Mouse (Mus musculus) heart, embryonic 11.5 days (tissue): ENCODE data around the gene Rfx4. TPM values are rescaled to one million over a fixed set of nuclear protein-coding genes. Genes with fewer than 3 reads are reported as not detected.

Source experiments
- ATAC-seq: fragments of 200-750 bp; cut with Nextera tagmentation; replicated peaks from 2 replicates; pipeline ENCODE4 v1.8.0; 2017; ENCODE audit warnings: moderate library complexity; ENCODE audit not compliant: insufficient number of reproducible peaks, low FRiP score, low TSS enrichment
- H3K27ac ChIP-seq: fragments of 300-500 bp; sonication (generic); 2 replicates; pipeline ENCODE4 v1.5.1; 2014; ENCODE audit warnings: mild to moderate bottlenecking, low read depth, low read length
- H3K27me3 ChIP-seq: fragments of 300-500 bp; sonication (generic); 2 replicates; pipeline ENCODE4 v1.6.1; 2014; ENCODE audit warnings: mild to moderate bottlenecking, low read length, mixed read lengths; ENCODE audit not compliant: control insufficient read depth, insufficient read depth
- H3K36me3 ChIP-seq: fragments of 300-500 bp; sonication (generic); 2 replicates; pipeline ENCODE4 v1.6.1; 2014; ENCODE audit warnings: mild to moderate bottlenecking, low read length, moderate library complexity, mixed read lengths; ENCODE audit not compliant: control insufficient read depth, insufficient read depth
- H3K4me1 ChIP-seq: fragments of 300-500 bp; sonication (generic); 2 replicates; pipeline ENCODE4 v1.6.1; 2014; ENCODE audit warnings: low read length; ENCODE audit not compliant: control insufficient read depth, insufficient read depth
- H3K4me2 ChIP-seq: fragments of 300-500 bp; sonication (generic); 2 replicates; pipeline ENCODE4 v1.6.1; 2014; ENCODE audit warnings: mild to moderate bottlenecking, moderate library complexity
- H3K4me3 ChIP-seq: fragments of 300-500 bp; sonication (generic); 2 replicates; pipeline ENCODE4 v1.5.1; 2014; ENCODE audit warnings: low read depth, low read length
- H3K9ac ChIP-seq: fragments of 300-500 bp; sonication (generic); 2 replicates; pipeline ENCODE4 v1.6.1; 2014; ENCODE audit warnings: mild to moderate bottlenecking, low read depth, low read length, moderate library complexity
- H3K9me3 ChIP-seq: fragments of 300-500 bp; sonication (generic); replicated peaks from 2 replicates; pipeline ENCODE4 v1.6.1; 2016; ENCODE audit warnings: low read length; ENCODE audit not compliant: control insufficient read depth
- WGBS: fragments of 180-500 bp; shearing (Covaris S2); extraction: QIAGEN DNeasy Blood & Tissue Kit; methylation state at CpG from one replicate; pipeline ENCODE4 v1.1.7; 2014; ENCODE audit not compliant: insufficient replicate concordance; 5-methylcytosine and 5-hydroxymethylcytosine counted together
- polyA plus RNA-seq: library from polyadenylated mRNA; unstranded; fragments of >200 nt; fragmentation: Nextera tagmentation; extraction: Ambion mirVana; gene quantifications from 2 replicates; pipeline ENCODE4 v1.2.1, GENCODE M21; 2014

The Rfx4 gene
- polyA plus RNA-seq, 1 experiment from 2014 or later = not detected

DNA sequence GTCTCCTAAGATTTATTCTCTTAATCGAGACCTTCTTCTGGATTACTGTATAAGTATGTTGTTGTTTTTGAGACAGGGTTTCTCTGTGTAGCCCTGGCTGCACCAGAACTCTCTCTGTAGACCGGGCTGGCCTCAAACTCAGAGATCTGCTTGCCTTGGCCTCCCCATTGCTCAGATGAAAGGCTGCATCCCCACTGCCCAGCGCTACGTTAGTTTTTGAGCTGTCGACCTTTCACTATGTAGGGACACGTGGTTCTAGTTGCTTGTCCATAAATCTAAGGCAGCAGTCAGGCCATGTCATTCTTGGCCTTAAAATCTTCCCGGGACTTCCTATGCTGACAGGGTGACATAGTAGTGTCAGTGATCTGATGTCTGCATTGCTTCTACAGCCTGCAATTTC, 170.5 kb downstream of the Rfx4 start:
- no peak for ATAC-seq
- no peaks in the 10 kb centered on the region; the same call in 1 of the 2 replicates for H3K36me3 ChIP-seq
- H3K9ac ChIP-seq = no peak overlapping the region
- H3K4me1 ChIP-seq = peaks cover 5% of the 10 kb centered on the region
- no peak overlapping the region for H3K4me2 ChIP-seq
- WGBS = 83% methylated on average over 7 of the region's 7 CpGs
- no peaks in the 10 kb centered on the region for H3K27me3 ChIP-seq
- H3K9me3 ChIP-seq = no peaks in the 10 kb centered on the region
- H3K4me3 ChIP-seq = no peak overlapping the region
- no peak overlapping the region for H3K27ac ChIP-seq

DNA sequence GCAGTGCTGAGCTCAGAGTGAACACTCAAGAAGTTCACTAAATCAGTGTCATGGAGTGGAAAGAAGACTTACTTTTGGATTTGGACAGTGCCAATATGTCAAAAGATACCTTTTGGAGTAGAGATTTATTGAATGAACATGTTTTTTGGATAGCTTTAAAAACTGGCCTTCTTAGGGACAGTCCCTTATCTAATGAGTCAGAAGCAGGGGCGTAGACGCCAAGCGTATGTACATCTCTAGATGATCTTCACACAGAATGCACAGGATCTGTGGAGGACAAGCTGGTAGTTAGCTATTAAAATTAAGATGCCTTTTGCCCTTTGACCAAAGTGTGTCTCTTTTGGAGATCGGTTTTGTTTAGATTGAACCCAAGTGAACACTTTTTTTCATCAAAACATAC, 171.0 kb downstream of the Rfx4 start:
- Histone ChIP-seq H3K4me1 (peaks cover 5% of the 10 kb centered on the region), H3K4me2 (no peak overlapping the region), H3K9me3 (no peaks in the 10 kb centered on the region), H3K4me3 (no peak overlapping the region), H3K36me3 (no peaks in the 10 kb centered on the region; the same call in 1 of the 2 replicates), H3K27ac (no peak overlapping the region), H3K27me3 (no peaks in the 10 kb centered on the region), H3K9ac (no peak overlapping the region)
- ATAC-seq = no peak
- WGBS = 89% methylated on average over 4 of the region's 4 CpGs

DNA sequence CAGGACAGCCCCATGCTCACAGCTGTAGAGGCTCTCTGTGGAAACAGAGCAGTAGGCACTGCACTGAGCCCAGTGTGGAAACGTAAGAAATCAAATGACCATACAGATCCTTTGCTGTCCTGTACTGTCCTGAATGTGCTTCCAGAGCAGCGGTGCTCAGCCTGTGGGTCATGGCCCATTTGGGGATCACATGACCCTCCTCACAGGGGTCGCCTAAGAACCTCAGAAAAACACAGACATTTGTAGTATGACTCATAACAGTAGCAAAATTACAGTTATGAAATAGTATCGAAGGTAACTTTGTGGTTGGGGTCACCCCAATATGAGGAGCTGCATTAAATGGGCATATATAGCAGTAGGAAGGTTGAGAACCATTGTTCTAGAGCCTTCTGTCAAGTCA, 172.6 kb downstream of the Rfx4 start:
- no peaks in the 10 kb centered on the region for H3K9me3 ChIP-seq
- WGBS = 88% methylated on average over 4 of the region's 4 CpGs
- no peak overlapping the region for H3K4me2 ChIP-seq
- H3K27me3 ChIP-seq = no peaks in the 10 kb centered on the region
- peaks cover 5% of the 10 kb centered on the region for H3K4me1 ChIP-seq
- H3K36me3 ChIP-seq = no peaks in the 10 kb centered on the region; the same call in 1 of the 2 replicates
- no peak for ATAC-seq
- H3K9ac ChIP-seq = no peak overlapping the region
- H3K4me3 ChIP-seq = no peak overlapping the region
- H3K27ac ChIP-seq = no peak overlapping the region

DNA sequence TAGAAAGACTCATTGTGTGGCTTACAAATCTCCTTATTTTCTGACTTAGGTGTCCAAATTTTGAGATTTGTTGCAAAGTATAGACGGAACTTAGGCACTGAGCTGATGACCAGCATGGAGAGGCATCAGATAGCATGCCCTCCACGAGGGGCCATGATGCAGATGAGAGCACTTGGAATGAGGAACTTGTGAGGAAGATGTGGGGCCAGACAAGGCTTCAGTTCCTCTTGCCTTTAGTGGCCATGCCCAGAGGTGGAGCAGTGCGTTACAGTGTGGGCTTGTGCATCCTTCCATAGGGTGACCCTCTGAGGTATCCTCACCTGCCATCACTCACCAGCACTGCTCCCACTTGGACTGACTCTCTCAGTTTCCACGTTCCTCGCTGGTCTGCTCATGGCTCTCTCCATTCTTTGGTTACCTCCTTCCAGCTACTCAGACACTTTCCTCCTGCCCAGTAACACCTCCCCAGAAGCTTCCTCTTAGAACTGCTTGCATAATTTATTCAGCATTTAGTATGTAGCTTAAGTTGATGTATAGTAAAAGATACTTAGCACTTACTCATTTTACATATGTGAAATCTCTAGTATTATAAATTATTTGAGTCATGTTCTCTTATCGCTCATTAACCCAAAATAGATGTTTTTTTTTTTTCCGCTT, 179.8 kb downstream of the Rfx4 start:
- Histone ChIP-seq H3K27ac (no peak overlapping the region), H3K4me3 (no peak overlapping the region), H3K36me3 (no peaks in the 10 kb centered on the region), H3K9me3 (no peaks in the 10 kb centered on the region), H3K4me1 (peaks cover 15% of the 10 kb centered on the region; the same call in 1 of the 2 replicates), H3K4me2 (no peak overlapping the region), H3K27me3 (no peaks in the 10 kb centered on the region), H3K9ac (no peak overlapping the region)
- WGBS = 76% methylated on average over 7 of the region's 7 CpGs
- no peak for ATAC-seq

DNA sequence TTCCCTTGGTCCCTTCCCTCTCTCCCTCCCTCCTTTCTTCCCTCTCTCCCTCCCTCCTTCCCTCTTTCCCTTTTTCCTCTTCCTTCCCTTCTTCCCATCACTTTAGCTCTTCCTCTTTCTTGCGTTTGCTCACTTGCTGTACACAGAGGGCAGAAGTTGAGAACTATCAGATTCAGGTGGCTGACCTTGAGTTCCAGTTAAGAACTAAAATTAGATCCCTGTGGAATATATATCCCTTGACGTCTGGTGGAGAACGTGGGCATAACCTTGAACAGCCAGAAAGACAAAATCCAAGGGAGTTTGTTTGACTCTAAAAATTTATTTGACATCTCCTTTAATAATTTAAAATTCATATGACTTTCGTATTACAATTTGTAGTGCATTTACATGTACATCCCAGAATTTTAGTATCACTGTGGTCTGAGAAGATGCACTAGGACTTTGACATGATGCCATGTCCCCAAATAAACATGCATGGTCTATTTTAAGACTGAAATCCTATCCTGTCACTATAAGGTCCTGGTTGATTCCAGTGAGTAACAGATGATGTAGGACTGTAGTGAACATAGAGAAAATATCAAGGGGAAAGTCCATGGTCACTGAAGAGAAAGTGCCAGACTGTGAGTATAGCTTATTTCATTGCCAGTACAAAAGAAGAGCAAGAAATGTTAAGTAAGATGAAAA, 181.1 kb downstream of the Rfx4 start:
- 56% methylated on average over 4 of the region's 4 CpGs for WGBS
- Histone ChIP-seq H3K4me2 (no peak overlapping the region), H3K9me3 (no peaks in the 10 kb centered on the region), H3K4me1 (peaks cover 15% of the 10 kb centered on the region; the same call in 1 of the 2 replicates), H3K4me3 (no peak overlapping the region), H3K36me3 (no peaks in the 10 kb centered on the region), H3K9ac (no peak overlapping the region), H3K27me3 (no peaks in the 10 kb centered on the region), H3K27ac (peak overlapping the region; percentile 51)
- ATAC-seq = no peak

DNA sequence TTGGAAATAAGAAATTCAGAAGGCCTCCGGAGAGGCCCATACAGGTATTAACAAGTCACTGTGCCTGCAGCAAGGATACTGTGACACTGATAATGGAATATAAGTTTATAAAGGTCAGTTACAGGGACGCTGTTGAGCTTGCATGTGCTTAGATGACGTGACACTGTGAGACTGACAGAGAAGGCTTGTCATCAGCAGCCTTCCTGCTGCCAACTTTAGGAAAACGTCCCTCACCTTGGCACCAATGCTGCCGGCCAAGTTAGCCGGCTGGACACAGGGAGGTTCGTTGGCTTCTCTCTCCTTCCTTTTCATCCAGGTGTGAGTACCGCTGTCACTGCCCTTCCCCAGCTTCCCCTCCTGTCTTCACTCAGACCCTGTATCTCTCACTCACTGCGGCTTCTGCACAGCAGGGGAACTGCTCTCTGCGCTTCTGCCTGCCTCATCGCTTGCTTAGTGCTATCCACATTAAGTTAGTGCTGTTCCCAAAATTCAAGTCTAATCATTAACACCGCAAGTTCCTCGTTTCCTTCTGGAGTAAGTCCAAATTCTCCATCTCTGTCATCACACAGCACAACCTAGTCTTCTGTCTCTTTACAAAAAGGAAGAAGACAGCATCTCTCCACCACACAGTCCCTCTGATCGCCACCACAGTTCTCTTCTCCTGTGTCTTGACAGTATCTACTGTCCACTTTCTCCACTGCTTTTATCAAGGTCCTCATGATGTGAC, 182.4 kb downstream of the Rfx4 start:
- Histone ChIP-seq H3K9me3 (no peaks in the 10 kb centered on the region), H3K4me3 (no peak overlapping the region), H3K36me3 (no peaks in the 10 kb centered on the region), H3K4me1 (peaks cover 15% of the 10 kb centered on the region; the same call in 1 of the 2 replicates), H3K4me2 (no peak overlapping the region), H3K9ac (0 out of 2 replicates have a peak overlapping the region, but pooled peaks have one; percentile 18), H3K27me3 (no peaks in the 10 kb centered on the region), H3K27ac (no peak overlapping the region)
- 68% methylated on average over 14 of the region's 14 CpGs for WGBS
- ATAC-seq = no peak

DNA sequence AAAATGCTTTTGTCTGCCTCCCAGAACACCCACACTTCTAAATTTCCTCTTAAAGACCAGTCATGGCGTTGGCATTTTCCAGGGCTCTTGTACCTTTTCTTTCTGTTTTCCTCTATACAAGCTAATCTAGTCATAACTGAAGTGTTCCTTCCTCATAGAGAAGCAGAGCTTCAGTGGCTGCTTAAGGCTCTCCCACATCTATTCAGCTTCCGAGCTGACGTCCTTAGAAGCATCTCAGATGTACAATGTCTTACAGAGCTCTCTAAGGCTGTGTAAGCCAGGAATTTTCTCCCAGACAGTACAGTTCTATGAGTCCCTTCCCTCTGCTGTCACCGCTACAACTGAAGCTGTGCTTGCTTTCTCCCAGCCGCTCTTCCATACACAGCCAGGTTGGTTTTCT, 183.0 kb downstream of the Rfx4 start:
- Histone ChIP-seq H3K27ac (no peak overlapping the region), H3K9ac (no peak overlapping the region), H3K9me3 (no peaks in the 10 kb centered on the region), H3K4me2 (no peak overlapping the region), H3K4me1 (peaks cover 15% of the 10 kb centered on the region; the same call in 1 of the 2 replicates), H3K4me3 (no peak overlapping the region), H3K27me3 (no peaks in the 10 kb centered on the region), H3K36me3 (no peaks in the 10 kb centered on the region)
- no peak for ATAC-seq
- WGBS = 88% methylated on average over 5 of the region's 5 CpGs

DNA sequence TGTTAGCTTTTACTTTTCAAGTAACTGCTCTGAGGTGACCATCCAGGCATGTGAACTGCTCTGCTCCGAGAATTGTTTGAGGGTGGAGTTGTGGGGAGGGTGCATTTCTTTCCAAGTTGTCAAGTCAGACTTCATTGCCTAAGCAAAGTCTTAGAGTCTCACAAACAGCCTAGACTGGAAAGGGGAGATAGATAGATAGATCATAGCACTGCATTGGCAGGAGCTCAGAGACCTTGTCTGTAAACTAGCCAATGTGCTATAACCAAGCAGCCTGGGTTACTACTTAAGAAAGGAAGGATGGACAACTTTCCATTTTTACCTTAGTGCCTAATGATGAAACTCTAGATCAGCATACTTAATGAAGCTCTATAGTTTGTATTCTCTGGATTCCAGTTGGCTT, 184.5 kb downstream of the Rfx4 start:
- ATAC-seq = no peak
- H3K4me2 ChIP-seq = no peak overlapping the region
- H3K9me3 ChIP-seq = no peaks in the 10 kb centered on the region
- 86% methylated on average over 1 of the region's 1 CpGs for WGBS
- H3K9ac ChIP-seq = no peak overlapping the region
- no peak overlapping the region for H3K4me3 ChIP-seq
- H3K27ac ChIP-seq = no peak overlapping the region
- H3K4me1 ChIP-seq = peaks cover 14% of the 10 kb centered on the region; the same call in 1 of the 2 replicates
- H3K36me3 ChIP-seq = no peaks in the 10 kb centered on the region
- no peaks in the 10 kb centered on the region for H3K27me3 ChIP-seq
